Mouse (Mus musculus) embryonic facial prominence, embryonic 15.5 days (tissue): ENCODE measurements at regions not wholly inside any gene's neighbourhood (a gene's known extent, or its start where the extent isn't known, plus 50 kb on each side); places are given as distances from the start of the nearest gene placed in this dataset.

Source experiments
- ATAC-seq: fragments of 200-750 bp; cut with Nextera tagmentation; 2 replicates; pipeline ENCODE4 v1.8.0; 2017; ENCODE audit warnings: low read depth, moderate TSS enrichment; ENCODE audit not compliant: insufficient number of reproducible peaks, low FRiP score, low TSS enrichment
- H3K27ac ChIP-seq: fragments of 300-500 bp; sonication (generic); replicated peaks from 2 replicates; pipeline ENCODE4 v1.5.1; 2015; ENCODE audit warnings: mild to moderate bottlenecking, inconsistent platforms
- H3K27me3 ChIP-seq: fragments of 300-500 bp; sonication (generic); 2 replicates; pipeline ENCODE4 v1.6.1; 2015; ENCODE audit warnings: inconsistent platforms
- H3K36me3 ChIP-seq: fragments of 300-500 bp; sonication (generic); 2 replicates; pipeline ENCODE4 v1.6.1; 2015; ENCODE audit warnings: mild to moderate bottlenecking, inconsistent platforms
- H3K4me1 ChIP-seq: fragments of 300-500 bp; sonication (generic); 2 replicates; pipeline ENCODE4 v1.6.1; 2015; ENCODE audit warnings: inconsistent platforms
- H3K4me2 ChIP-seq: fragments of 300-500 bp; sonication (generic); replicated peaks from 2 replicates; pipeline ENCODE4 v1.6.1; 2015; ENCODE audit warnings: mild to moderate bottlenecking, inconsistent platforms
- H3K4me3 ChIP-seq: fragments of 300-500 bp; sonication (generic); replicated peaks from 2 replicates; pipeline ENCODE4 v1.5.1; 2015; ENCODE audit warnings: mild to moderate bottlenecking, inconsistent platforms
- H3K9ac ChIP-seq: fragments of 300-500 bp; sonication (generic); 2 replicates; pipeline ENCODE4 v1.6.1; 2015; ENCODE audit warnings: inconsistent platforms
- H3K9me3 ChIP-seq: fragments of 300-500 bp; sonication (generic); replicated peaks from 2 replicates; pipeline ENCODE4 v1.6.1; 2016; ENCODE audit warnings: inconsistent platforms
- WGBS: fragments of 180-500 bp; shearing (Covaris S2); methylation state at CpG from one replicate; pipeline ENCODE4 v1.1.7; 2015; 5-methylcytosine and 5-hydroxymethylcytosine counted together

DNA sequence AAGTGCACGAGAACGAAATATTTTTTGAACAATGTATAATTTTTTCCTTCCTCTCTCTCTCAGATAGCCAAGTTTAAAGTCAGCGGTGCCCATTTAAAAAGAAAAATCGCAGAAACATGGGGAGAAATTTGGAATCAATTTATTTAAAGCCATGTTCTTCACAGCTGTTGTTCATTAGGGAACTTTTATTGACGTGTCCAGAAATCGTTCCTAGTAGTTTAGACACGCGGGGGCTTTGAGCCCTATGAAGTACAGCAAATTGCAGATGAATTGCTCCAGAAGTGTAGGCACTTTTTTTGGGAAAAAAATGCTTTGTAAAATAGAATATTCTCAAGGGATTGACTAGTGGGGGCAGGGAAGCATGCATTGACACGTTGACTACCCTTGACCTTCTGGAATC, 182.8 kb downstream of the Rdh14 start:
- Histone ChIP-seq H3K4me1 (0 out of 2 replicates have a peak, but pooled peaks cover 10% of the 10 kb centered on the region), H3K27ac (peak overlapping the region; percentile 72), H3K9me3 (no peaks in the 10 kb centered on the region), H3K9ac (no peak overlapping the region), H3K4me3 (no peak overlapping the region), H3K36me3 (no peaks in the 10 kb centered on the region), H3K27me3 (no peaks in the 10 kb centered on the region), H3K4me2 (no peak overlapping the region)
- ATAC-seq, result no peak
- WGBS, result 30% methylated on average over 9 of the region's 9 CpGs

DNA sequence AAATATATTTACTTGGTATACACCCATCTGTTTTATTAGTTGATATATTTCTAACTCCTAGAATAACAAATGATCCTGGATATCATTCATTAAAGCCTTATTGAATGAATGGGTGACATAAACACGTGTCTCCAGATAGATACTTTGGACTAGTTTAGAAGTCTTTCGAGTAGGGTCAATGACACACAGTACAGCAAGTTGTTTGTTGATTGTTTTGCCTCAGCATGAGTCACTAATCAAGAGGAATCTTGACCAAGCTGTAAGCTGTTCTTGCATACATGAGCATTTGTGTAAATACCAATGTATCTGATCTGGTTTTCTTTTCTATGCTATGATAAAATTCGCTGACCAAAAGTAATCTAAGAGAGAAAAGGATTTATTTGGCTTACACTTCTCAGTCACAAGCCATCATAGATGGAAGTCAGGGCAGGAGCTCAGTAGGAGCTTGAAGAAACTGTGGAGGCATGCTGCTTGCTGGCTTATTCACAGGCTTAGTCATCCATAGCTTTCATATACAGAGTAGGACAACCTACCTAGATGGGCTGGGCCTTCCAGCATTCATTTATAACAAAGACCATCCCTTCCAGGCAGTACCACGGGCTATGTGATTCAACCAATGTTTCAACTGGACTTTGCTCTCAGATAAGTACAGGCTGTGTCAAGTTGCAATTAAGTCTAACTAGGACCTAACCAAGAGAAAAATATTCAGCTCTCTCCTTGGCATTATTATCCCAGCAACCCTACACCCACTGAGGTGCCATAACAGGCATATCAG, 192.5 kb downstream of the Rdh14 start:
- Histone ChIP-seq H3K36me3 (no peaks in the 10 kb centered on the region), H3K9me3 (no peaks in the 10 kb centered on the region), H3K4me2 (no peak overlapping the region), H3K4me3 (no peak overlapping the region), H3K9ac (no peak overlapping the region), H3K27me3 (no peaks in the 10 kb centered on the region), H3K27ac (no peak overlapping the region), H3K4me1 (no peaks in the 10 kb centered on the region)
- WGBS, result 78% methylated on average over 4 of the region's 4 CpGs
- no peak for ATAC-seq

GRCm38 (mm10) chr12:10584026-10584425, 193.5 kb downstream of the Rdh14 start:
- Histone ChIP-seq H3K9me3 (no peaks in the 10 kb centered on the region), H3K4me3 (no peak overlapping the region), H3K9ac (no peak overlapping the region), H3K36me3 (no peaks in the 10 kb centered on the region), H3K27me3 (no peaks in the 10 kb centered on the region), H3K4me1 (no peaks in the 10 kb centered on the region), H3K27ac (no peak overlapping the region), H3K4me2 (no peak overlapping the region)
- ATAC-seq, result no peak
- 47% methylated on average over 7 of the region's 7 CpGs for WGBS

DNA sequence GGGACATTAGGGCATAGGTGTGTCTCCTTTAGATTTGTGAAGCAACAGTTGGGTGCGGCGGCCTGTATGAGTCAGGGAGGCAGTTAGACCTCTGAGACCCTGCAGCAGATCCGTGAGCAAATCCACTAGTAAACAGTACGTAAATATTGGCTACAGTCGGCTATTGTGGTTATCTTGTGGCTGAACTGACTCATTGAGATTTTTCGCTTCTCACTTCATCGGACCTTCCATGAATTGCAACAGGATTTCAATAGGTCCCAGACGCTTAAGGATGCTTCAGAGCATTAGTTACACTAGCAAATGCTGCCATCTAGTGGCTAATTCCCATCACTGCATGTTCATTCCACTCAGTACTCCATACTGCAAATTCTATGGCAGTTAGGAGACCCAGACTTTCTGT, 199.0 kb downstream of the Rdh14 start:
- peak; percentile 77; the same call in 1 of the 2 replicates for ATAC-seq
- WGBS, result 24% methylated on average over 8 of the region's 8 CpGs
- no peak overlapping the region for H3K4me3 ChIP-seq
- H3K27me3 ChIP-seq, result 0 out of 2 replicates have a peak, but pooled peaks cover 3% of the 10 kb centered on the region
- no peak overlapping the region for H3K9ac ChIP-seq
- H3K4me2 ChIP-seq, result no peak overlapping the region
- no peaks in the 10 kb centered on the region for H3K36me3 ChIP-seq
- H3K9me3 ChIP-seq, result no peaks in the 10 kb centered on the region
- peaks cover 4% of the 10 kb centered on the region; the same call in 1 of the 2 replicates for H3K4me1 ChIP-seq
- H3K27ac ChIP-seq, result no peak overlapping the region

- WGBS, result 19% methylated on average over 7 of the region's 7 CpGs
- Histone ChIP-seq H3K4me1 (no peaks in the 10 kb centered on the region), H3K27ac (no peak overlapping the region), H3K9ac (no peak overlapping the region), H3K9me3 (no peaks in the 10 kb centered on the region), H3K36me3 (no peaks in the 10 kb centered on the region), H3K4me2 (no peak overlapping the region), H3K4me3 (no peak overlapping the region), H3K27me3 (no peaks in the 10 kb centered on the region)
- ATAC-seq, result no peak
Observed at GRCm38 (mm10) chr12:10597976-10598746, 207.6 kb downstream of the Rdh14 start.

DNA sequence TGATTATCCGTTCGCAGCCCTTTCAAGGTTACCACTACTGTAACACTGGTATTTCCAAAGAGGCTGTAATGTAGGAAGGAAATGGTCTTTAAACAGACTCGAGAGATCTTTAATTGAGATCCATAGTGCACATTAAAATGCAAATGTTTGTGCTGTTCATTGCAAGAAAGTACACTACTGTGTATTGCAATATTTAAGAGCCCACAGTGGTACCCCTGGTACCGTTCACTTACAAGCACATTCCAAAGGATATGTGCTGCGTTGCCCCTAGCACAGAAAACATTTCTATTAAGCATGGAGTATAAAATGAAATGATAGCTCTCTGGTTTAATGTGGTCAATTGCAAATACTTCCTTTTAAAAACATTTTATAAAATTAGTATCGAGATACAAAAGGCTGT, 209.5 kb downstream of the Rdh14 start:
- no peaks in the 10 kb centered on the region for H3K4me1 ChIP-seq
- H3K27me3 ChIP-seq, result no peaks in the 10 kb centered on the region
- no peaks in the 10 kb centered on the region for H3K9me3 ChIP-seq
- ATAC-seq, result no peak
- 70% methylated on average over 6 of the region's 6 CpGs for WGBS
- H3K36me3 ChIP-seq, result no peaks in the 10 kb centered on the region
- H3K9ac ChIP-seq, result no peak overlapping the region
- no peak overlapping the region for H3K4me2 ChIP-seq
- no peak overlapping the region for H3K27ac ChIP-seq
- H3K4me3 ChIP-seq, result no peak overlapping the region

DNA sequence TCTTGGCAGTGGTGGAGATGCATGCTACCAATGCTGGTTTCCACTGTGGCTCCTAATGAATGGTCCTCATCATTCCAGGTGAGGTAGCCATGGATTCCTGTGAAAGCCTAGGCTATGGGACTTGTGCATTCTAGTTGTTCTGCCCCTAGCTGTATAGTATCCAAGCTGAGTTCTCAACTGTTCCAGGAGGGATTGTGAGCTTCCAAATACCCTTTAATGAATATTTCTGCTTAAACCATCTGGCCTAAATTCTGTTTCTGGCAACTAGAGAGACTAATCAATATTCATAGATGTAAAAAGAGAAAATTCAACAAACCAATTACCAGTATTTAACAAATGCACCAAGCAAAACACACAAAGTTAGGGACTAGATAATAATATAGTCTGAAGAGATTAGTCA, 227.7 kb downstream of the Rdh14 start:
- no peak for ATAC-seq
- no peaks in the 10 kb centered on the region for H3K4me1 ChIP-seq
- H3K27me3 ChIP-seq, result no peaks in the 10 kb centered on the region
- no peak overlapping the region for H3K9ac ChIP-seq
- no peak overlapping the region for H3K4me2 ChIP-seq
- no peaks in the 10 kb centered on the region for H3K9me3 ChIP-seq
- no peak overlapping the region for H3K4me3 ChIP-seq
- no peak overlapping the region for H3K27ac ChIP-seq
- no peaks in the 10 kb centered on the region for H3K36me3 ChIP-seq

DNA sequence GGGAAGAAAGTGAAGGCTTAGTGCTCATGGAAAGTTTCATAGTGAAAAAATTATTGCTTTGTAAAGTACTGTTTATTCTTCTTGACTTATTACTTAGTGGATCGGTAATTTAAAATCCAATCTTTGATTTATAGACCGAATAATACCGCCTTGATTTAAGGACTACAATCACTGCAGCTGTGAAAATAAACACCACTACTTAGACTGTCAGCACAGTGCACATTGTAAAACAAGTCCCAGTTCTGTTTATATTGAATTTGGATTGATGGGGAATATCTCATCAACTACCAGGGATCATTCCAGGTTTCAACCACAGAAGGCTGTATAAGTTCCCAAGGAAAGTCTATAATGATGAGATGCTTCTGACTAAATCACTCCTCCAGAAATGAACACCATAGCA, 230.0 kb downstream of the Rdh14 start:
- Histone ChIP-seq H3K4me3 (no peak overlapping the region), H3K4me2 (no peak overlapping the region)
- WGBS, result 85% methylated on average over 3 of the region's 3 CpGs

DNA sequence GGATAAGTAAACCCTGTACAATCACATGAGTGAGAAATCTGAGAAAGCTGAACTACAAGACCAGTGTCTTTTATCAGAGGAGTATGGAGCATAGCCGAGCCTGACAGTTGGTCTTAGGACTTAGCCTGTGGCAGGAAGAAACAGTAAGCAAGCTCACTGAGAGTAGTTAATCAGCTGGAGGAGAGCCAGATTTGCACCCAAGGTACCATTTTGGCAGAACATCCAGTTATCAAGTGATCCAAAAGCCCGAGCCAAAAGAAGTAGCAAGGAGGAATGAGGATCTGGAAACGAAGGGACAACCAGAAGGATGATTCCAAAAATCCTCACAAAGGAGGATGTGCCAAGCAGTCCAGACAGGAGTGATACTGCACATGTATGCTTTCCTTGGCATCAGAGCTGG, 248.0 kb downstream of the Rdh14 start:
- Histone ChIP-seq H3K27ac (no peak overlapping the region), H3K36me3 (no peaks in the 10 kb centered on the region), H3K9ac (no peak overlapping the region), H3K4me1 (no peaks in the 10 kb centered on the region), H3K9me3 (no peaks in the 10 kb centered on the region), H3K4me2 (no peak overlapping the region), H3K4me3 (no peak overlapping the region), H3K27me3 (no peaks in the 10 kb centered on the region)
- 76% methylated on average over 3 of the region's 3 CpGs for WGBS
- ATAC-seq, result no peak

More for the DNA sequence above, 230.0 kb downstream of the Rdh14 start:
- H3K27ac ChIP-seq, result no peak overlapping the region
- H3K36me3 ChIP-seq, result no peaks in the 10 kb centered on the region
- H3K9ac ChIP-seq, result no peak overlapping the region
- no peak for ATAC-seq
- no peaks in the 10 kb centered on the region for H3K27me3 ChIP-seq
- no peaks in the 10 kb centered on the region for H3K9me3 ChIP-seq
- no peaks in the 10 kb centered on the region for H3K4me1 ChIP-seq

GRCm38 (mm10) chr12:10654466-10655184, 264.1 kb downstream of the Rdh14 start:
- no peak overlapping the region for H3K9ac ChIP-seq
- WGBS, result 82% methylated on average over 6 of the region's 6 CpGs
- no peak for ATAC-seq

GRCm38 (mm10) chr12:10655185-10655544, 264.6 kb downstream of the Rdh14 start:
- Histone ChIP-seq H3K27me3 (no peaks in the 10 kb centered on the region), H3K9ac (no peak overlapping the region), H3K9me3 (no peaks in the 10 kb centered on the region), H3K27ac (no peak overlapping the region), H3K4me1 (no peaks in the 10 kb centered on the region), H3K4me3 (no peak overlapping the region), H3K36me3 (no peaks in the 10 kb centered on the region), H3K4me2 (no peak overlapping the region)
- ATAC-seq, result no peak

More at GRCm38 (mm10) chr12:10654466-10655184, 264.1 kb downstream of the Rdh14 start:
- Histone ChIP-seq H3K27ac (no peak overlapping the region), H3K9me3 (no peaks in the 10 kb centered on the region), H3K4me2 (no peak overlapping the region), H3K36me3 (no peaks in the 10 kb centered on the region), H3K4me1 (no peaks in the 10 kb centered on the region), H3K4me3 (no peak overlapping the region), H3K27me3 (no peaks in the 10 kb centered on the region)
